ENCODE assay signal across 10 mouse cellular contexts in genomic region chr2:132035470-132035835, GRCm38 (mm10). TPM values are rescaled to one million over a fixed set of nuclear protein-coding genes. Genes with fewer than 3 reads are reported as not detected.
DNase-seq lines count a peak whose midpoint lies in the region; ATAC-seq and TF ChIP-seq lines count a peak whose summit lies in the region.
"Had no signal": no experiment of that assay in that cellular context is flagged by ENCODE, and none has a peak within 500 bp of the region (broad histone marks: within the 10 kb centered on the region; RNA-seq: fewer than 3 reads in every experiment).

No protein-coding gene starts in this region.

- peaks cover 10% of the 10 kb centered on the region for H3K27me3 ChIP-seq in liver, embryonic 12.5 days (replicated peaks)
- H3K27me3 ChIP-seq in neural tube, embryonic 15.5 days (replicated peaks) = no peaks in the 10 kb centered on the region
- H3K27me3 ChIP-seq: embryonic facial prominence, embryonic 12.5 days had no signal

- no peak overlapping the region for H3K4me3 ChIP-seq in gastrocnemius, adult 2 months
- H3K4me3 ChIP-seq in liver, embryonic 12.5 days = no peak overlapping the region
- no peak overlapping the region for H3K4me3 ChIP-seq in neural tube, embryonic 15.5 days (replicated peaks)
- H3K4me3 ChIP-seq: embryonic facial prominence, embryonic 12.5 days; myocyte had no signal

- no peaks in the 10 kb centered on the region for H3K36me3 ChIP-seq in liver, embryonic 12.5 days
- H3K36me3 ChIP-seq in neural tube, embryonic 15.5 days = no peaks in the 10 kb centered on the region
- H3K36me3 ChIP-seq: embryonic facial prominence, embryonic 12.5 days had no signal

- H3K4me1 ChIP-seq in liver, embryonic 12.5 days = peaks cover 42% of the 10 kb centered on the region
- H3K4me1 ChIP-seq in neural tube, embryonic 15.5 days = peaks cover 17% of the 10 kb centered on the region

- H3K4me2 ChIP-seq in liver, embryonic 12.5 days = peak overlapping the region; percentile 28
- no peak overlapping the region for H3K4me2 ChIP-seq in neural tube, embryonic 15.5 days
- H3K4me2 ChIP-seq: embryonic facial prominence, embryonic 12.5 days had no signal

- DNase-seq in gastrocnemius, adult 2 months = no peak
- no peak for DNase-seq in gastrocnemius, postnatal 36 days
- DNase-seq in spleen, adult 18-20 months = peak; percentile 53 to 57
- no peak for DNase-seq in spleen, adult 12 weeks (ENCODE audit: low spot score)
- peak; percentile 62 for DNase-seq in thymus, postnatal 25 days
- no peak for DNase-seq in kidney, postnatal 4 days

- ATAC-seq in liver, embryonic 12.5 days = no peak
- no peak for ATAC-seq in neural tube, embryonic 15.5 days (ENCODE audit: low FRiP score)

- intact Hi-C loops in gastrocnemius, adult 2 months (cut with DNase I) = no loop called here
- intact Hi-C loops in gastrocnemius, postnatal 36 days (cut with DNase I) = no loop called here

- WGBS in liver, embryonic 12.5 days (ENCODE audit: insufficient replicate concordance) = 34% methylated on average over 11 of the region's 11 CpGs
- 73% methylated on average over 11 of the region's 11 CpGs for WGBS in neural tube, embryonic 15.5 days

- no peaks in the 10 kb centered on the region for H3K9me3 ChIP-seq in liver, embryonic 12.5 days (replicated peaks)
- H3K9me3 ChIP-seq in neural tube, embryonic 15.5 days (replicated peaks) = no peaks in the 10 kb centered on the region
- H3K9me3 ChIP-seq: embryonic facial prominence, embryonic 12.5 days had no signal

- peak overlapping the region; percentile 48 for H3K27ac ChIP-seq in gastrocnemius, adult 2 months
- H3K27ac ChIP-seq in liver, embryonic 12.5 days = peak overlapping the region; percentile 65
- H3K27ac ChIP-seq in neural tube, embryonic 15.5 days (replicated peaks) = no peak overlapping the region
- H3K27ac ChIP-seq: embryonic facial prominence, embryonic 12.5 days had no signal

- no peak overlapping the region for H3K9ac ChIP-seq in liver, embryonic 12.5 days
- no peak overlapping the region for H3K9ac ChIP-seq in neural tube, embryonic 15.5 days (replicated peaks)
- H3K9ac ChIP-seq: embryonic facial prominence, embryonic 12.5 days had no signal

- no peak for TF ChIP-seq CTCF in gastrocnemius, adult 2 months (IDR thresholded peaks at IDR 0.05)

RNA-seq across cellular contexts. Expression of gene Rassf2, which starts 5.4 kb away (rescaled TPM):
- total RNA-seq in gastrocnemius, adult 2 months (2021) = 1 to 10 TPM; 3.5 to 6.8 TPM
- total RNA-seq in gastrocnemius, postnatal 36 days (2021) = 1 to 10 TPM; 5.0 to 5.2 TPM
- 3.1 and 3.5 TPM in 2 replicates for polyA plus RNA-seq in liver, embryonic 12.5 days (2016; fragmentation: Nextera tagmentation; extraction: Ambion mirVana)
- polyA plus RNA-seq in neural tube, embryonic 15.5 days (2015; fragmentation: Nextera tagmentation; extraction: Ambion mirVana) = 21.6 and 22.5 TPM in 2 replicates

Comparison
In these comparisons a context has a peak if more than half of its experiments do, and no peak if none do; other contexts are left out.
1. DNase-seq: peak in spleen, adult 18-20 months (2 of 2) and thymus, postnatal 25 days (single experiment); none in gastrocnemius, adult 2 months (single experiment), gastrocnemius, postnatal 36 days (0 of 2), spleen, adult 12 weeks (single experiment) and kidney, postnatal 4 days (0 of 2).